Mouse (Mus musculus): Measurements from ENCODE around the gene Pomc. TPM values are rescaled to one million over a fixed set of nuclear protein-coding genes. Genes with fewer than 3 reads are reported as not detected.

Pomc gene
- polyA plus RNA-seq, 1 experiment from 2014 or later: 3.1 TPM

DNA sequence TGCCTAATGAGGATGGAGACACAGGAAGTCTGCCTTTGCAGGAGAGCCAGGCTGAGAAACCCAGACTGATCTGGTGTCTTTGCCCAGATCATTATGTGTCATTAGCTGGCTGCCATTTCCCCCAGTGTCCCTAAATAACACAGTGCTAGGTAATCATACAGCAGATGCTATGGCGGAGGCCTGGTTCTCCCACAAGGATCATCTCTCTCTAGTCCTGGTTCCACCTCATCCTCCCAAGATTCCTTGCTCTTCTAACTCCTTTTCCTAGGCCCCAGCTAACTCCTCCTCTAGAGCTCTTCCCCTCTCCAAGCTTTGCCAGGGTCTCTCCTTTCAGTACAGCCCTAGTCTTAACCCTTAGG lies 26.2 kb downstream of the Pomc start:
- no peak for ATAC-seq (ENCODE audit: borderline replicate concordance, extremely low read depth, low FRiP score, low TSS enrichment)
- H3K27me3 ChIP-seq: no peaks in the 10 kb centered on the region
- peak overlapping the region; percentile 95 for H3K4me2 ChIP-seq
- peak overlapping the region; percentile 49 for H3K4me3 ChIP-seq
- no peak overlapping the region for H3K9ac ChIP-seq
- H3K27ac ChIP-seq: peak overlapping the region; percentile 54; the same call in 1 of the 2 replicates
- H3K4me1 ChIP-seq: peaks cover 21% of the 10 kb centered on the region
- H3K36me3 ChIP-seq: no peaks in the 10 kb centered on the region
- H3K9me3 ChIP-seq: no peaks in the 10 kb centered on the region
- 53% methylated on average over 1 of the region's 1 CpGs for WGBS

DNA sequence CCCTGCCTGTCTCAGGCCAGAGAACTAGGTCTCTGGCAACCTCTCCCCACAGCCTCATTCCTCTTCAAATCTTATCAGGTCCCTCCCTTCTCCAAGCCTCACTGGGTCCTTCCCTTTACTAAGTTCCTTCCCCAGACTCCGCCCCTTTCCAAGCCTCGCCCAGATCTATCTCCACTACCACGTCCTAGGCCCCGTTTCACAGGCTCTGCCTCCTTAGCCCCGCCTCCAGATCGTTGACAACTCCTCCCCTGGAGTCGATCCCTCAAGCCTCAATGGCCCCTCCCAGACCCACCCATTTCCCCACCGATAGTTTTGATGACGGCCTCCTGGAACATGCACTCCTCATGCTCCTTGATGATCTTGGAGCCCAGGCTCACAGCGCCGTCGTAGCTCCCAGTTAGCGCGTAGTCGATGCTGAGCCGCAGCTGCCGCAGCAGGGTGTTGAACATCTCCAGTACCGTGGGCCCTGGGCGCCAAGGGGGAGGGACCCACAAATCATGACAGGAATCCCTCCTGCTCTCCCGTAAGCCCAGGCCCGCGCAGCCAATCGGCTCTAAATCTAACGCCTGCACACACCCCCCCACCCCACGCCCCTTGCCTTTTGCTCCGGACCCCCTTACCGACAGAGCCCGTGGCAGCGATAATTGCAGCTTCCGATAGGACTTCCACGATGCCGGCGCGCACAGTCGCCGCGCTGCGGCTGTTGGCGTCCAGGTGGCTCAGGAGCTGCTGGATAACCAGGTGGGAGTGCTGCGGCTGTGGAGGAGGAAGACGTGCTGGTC lies 26.8 kb downstream of the Pomc start:
- peak; percentile 97 for ATAC-seq (ENCODE audit: borderline replicate concordance, extremely low read depth, low FRiP score, low TSS enrichment)
- Histone ChIP-seq H3K36me3 (no peaks in the 10 kb centered on the region), H3K9me3 (no peaks in the 10 kb centered on the region), H3K27ac (peak overlapping the region; percentile 74), H3K27me3 (no peaks in the 10 kb centered on the region), H3K4me3 (peak overlapping the region; percentile 49), H3K9ac (peak overlapping the region; percentile 50), H3K4me2 (peak overlapping the region; percentile 95), H3K4me1 (peaks cover 21% of the 10 kb centered on the region)
- WGBS: under 1% methylated on average over 40 of the region's 41 CpGs

DNA sequence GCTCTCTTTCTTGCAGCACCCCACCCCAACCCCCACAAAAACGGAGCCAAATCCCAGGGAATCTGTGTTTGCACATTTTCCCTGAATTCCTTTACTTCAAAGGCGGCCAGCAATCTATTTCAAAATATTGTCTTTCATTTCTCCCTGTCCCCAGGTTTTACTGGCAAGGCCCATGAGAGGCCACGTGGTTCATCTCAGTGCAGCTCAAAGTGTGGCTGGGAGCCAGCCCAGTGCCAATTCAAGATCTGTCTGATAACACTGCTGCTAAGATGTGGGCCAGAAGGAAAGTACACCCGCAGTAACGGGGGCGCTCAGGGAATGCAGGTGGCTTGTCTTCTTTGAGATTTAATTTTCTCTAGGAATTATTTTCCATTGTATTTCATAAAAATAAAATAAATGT lies 27.5 kb downstream of the Pomc start:
- Histone ChIP-seq H3K4me3 (peak overlapping the region; percentile 49), H3K27ac (peak overlapping the region; percentile 74), H3K36me3 (no peaks in the 10 kb centered on the region), H3K4me2 (peak overlapping the region; percentile 95), H3K9ac (no peak overlapping the region), H3K27me3 (no peaks in the 10 kb centered on the region), H3K4me1 (peaks cover 21% of the 10 kb centered on the region), H3K9me3 (no peaks in the 10 kb centered on the region)
- 20% methylated on average over 6 of the region's 6 CpGs for WGBS
- no peak for ATAC-seq (ENCODE audit: borderline replicate concordance, extremely low read depth, low FRiP score, low TSS enrichment)

DNA sequence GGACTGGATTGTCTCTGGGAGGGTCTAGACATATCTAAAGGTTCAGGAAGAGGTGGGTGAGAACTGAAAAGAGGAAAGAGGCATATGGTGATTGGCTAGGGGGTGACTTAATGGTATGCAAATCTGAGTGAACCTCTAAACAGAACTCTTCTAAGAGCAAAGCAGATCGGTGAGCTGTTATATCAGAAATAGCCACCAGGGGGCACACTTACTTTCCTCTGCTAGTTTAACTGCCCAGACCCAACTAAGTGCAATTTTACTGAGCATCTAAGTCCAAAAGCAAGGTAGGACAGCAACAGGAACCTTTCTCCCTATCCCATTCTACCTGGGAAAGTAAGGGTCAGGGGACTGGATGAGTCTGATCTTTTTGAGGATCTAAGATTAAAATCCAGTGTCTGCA lies 29.0 kb downstream of the Pomc start:
- peaks cover 21% of the 10 kb centered on the region for H3K4me1 ChIP-seq
- H3K36me3 ChIP-seq: no peaks in the 10 kb centered on the region
- H3K27ac ChIP-seq: no peak overlapping the region
- H3K4me2 ChIP-seq: no peak overlapping the region
- no peak overlapping the region for H3K4me3 ChIP-seq
- no peak overlapping the region for H3K9ac ChIP-seq
- no peak for ATAC-seq (ENCODE audit: borderline replicate concordance, extremely low read depth, low FRiP score, low TSS enrichment)
- 4% methylated on average over 1 of the region's 1 CpGs for WGBS
- no peaks in the 10 kb centered on the region for H3K9me3 ChIP-seq
- H3K27me3 ChIP-seq: no peaks in the 10 kb centered on the region

DNA sequence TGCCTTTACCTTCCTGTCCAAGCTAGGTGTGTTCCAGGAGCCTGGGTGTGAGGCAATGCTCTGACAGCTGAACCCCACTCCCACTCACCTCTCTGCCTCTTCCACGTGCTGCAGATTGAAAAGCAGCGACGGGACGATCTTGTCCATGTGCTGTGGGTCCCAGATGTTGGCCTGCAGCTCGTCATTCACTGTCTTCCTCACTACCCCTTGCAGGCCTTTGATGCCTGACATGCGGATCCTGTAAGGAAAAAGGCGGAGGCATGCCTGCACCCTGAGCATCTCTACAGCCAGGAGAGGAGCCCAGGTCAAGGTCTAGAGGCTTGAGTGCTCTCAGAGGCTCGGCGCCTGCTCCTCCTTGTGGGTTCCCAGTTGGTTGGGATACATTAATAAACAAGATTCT lies 29.7 kb downstream of the Pomc start:
- no peaks in the 10 kb centered on the region for H3K9me3 ChIP-seq
- 60% methylated on average over 9 of the region's 9 CpGs for WGBS
- no peak for ATAC-seq (ENCODE audit: borderline replicate concordance, extremely low read depth, low FRiP score, low TSS enrichment)
- no peak overlapping the region for H3K4me3 ChIP-seq
- H3K4me1 ChIP-seq: peaks cover 21% of the 10 kb centered on the region
- no peak overlapping the region for H3K9ac ChIP-seq
- no peaks in the 10 kb centered on the region for H3K27me3 ChIP-seq
- H3K36me3 ChIP-seq: no peaks in the 10 kb centered on the region
- H3K27ac ChIP-seq: no peak overlapping the region
- H3K4me2 ChIP-seq: no peak overlapping the region

DNA sequence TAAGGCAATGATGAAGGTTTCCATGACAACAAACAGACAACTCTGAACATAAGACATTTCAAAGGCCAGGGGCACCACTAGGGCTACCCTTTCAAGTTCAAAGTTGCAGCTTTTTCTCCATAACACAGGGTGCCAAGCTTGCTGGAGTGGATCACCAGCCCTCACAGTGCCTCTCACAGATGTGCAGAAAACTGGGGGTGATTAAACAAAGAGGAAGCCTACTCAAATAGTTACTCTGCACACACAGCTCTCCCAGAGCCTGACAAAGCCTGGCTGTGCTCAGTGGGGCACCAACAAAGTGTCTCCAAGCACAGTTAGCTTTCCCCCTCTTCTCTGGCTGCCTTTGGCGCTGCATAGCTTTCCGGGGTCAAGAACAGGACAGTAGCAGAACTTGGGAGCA lies 35.2 kb downstream of the Pomc start:
- H3K27ac ChIP-seq: peak overlapping the region; percentile 50; the same call in 1 of the 2 replicates
- H3K4me2 ChIP-seq: no peak overlapping the region
- H3K36me3 ChIP-seq: no peaks in the 10 kb centered on the region
- no peak for ATAC-seq (ENCODE audit: borderline replicate concordance, extremely low read depth, low FRiP score, low TSS enrichment)
- H3K9me3 ChIP-seq: no peaks in the 10 kb centered on the region
- H3K27me3 ChIP-seq: no peaks in the 10 kb centered on the region
- no peak overlapping the region for H3K4me3 ChIP-seq
- no peak overlapping the region for H3K9ac ChIP-seq
- WGBS: 21% methylated on average over 2 of the region's 2 CpGs
- H3K4me1 ChIP-seq: peaks cover 5% of the 10 kb centered on the region

DNA sequence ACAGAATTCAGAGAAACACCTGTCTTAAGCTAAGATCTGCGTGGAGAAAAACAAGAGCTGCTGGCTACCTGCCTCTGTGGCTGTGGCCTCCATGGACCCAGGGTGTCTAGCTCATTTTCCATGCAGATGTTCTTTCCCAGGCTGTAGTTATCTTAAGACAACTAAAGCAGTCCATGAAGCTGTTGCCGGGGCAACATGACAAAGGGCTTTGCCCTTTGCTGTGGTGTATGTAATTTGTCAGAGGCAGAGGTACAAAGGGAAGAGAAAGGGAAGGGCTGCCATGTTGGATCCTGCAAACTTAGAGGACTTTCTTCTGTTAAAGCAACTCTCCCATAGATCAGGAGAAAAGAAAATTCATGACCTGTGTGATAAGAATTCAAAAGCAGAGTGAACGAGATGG lies 36.3 kb downstream of the Pomc start:
- Histone ChIP-seq H3K4me3 (no peak overlapping the region), H3K4me2 (no peak overlapping the region), H3K27ac (no peak overlapping the region), H3K27me3 (no peaks in the 10 kb centered on the region), H3K36me3 (no peaks in the 10 kb centered on the region), H3K9ac (no peak overlapping the region), H3K4me1 (peaks cover 5% of the 10 kb centered on the region), H3K9me3 (no peaks in the 10 kb centered on the region)
- WGBS: 72% methylated on average over 3 of the region's 3 CpGs
- no peak for ATAC-seq (ENCODE audit: borderline replicate concordance, extremely low read depth, low FRiP score, low TSS enrichment)

DNA sequence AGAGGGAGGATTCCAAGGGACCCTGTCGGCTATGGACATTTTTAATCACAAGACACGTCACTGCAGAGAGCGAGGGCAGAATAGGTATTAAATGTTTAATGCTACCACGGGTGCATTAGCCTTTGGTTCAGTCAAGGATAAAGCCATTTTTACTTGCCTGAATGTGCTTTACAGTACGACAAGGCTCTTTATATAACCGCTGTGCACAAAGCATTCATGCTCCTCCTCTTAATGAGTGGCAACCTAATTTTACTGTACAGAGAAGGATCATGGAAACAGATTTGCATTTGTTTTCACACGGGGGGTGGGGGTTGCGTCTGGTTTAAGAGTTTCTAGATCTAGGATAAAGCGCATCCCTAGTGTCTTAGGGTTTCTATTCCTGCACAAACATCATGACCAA lies 42.0 kb downstream of the Pomc start:
- no peak overlapping the region for H3K4me3 ChIP-seq
- WGBS: 83% methylated on average over 9 of the region's 9 CpGs
- ATAC-seq (ENCODE audit: borderline replicate concordance, extremely low read depth, low FRiP score, low TSS enrichment): no peak
- no peaks in the 10 kb centered on the region for H3K4me1 ChIP-seq
- no peak overlapping the region for H3K9ac ChIP-seq
- H3K27ac ChIP-seq: no peak overlapping the region
- H3K9me3 ChIP-seq: no peaks in the 10 kb centered on the region
- H3K27me3 ChIP-seq: no peaks in the 10 kb centered on the region
- H3K4me2 ChIP-seq: no peak overlapping the region
- no peaks in the 10 kb centered on the region for H3K36me3 ChIP-seq

DNA sequence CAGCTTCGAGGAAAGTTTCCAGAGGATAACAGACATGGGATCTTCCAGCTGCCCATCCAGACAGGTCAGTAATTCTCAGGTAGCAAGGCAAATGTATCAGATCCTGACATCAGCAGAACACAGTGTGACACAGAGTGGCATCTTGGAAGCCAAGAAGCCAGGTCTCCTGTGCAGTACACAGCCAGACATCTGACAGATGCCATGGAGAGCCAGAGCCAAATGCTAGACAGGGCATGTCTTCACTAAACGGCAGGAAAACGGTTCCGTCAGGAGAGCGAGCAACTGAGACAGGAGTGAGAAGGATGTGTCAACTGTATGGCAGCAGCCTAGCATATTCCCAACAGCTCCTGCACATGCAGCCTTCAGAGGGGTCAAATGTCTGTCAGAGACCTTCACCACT lies 45.7 kb downstream of the Pomc start:
- no peak overlapping the region for H3K9ac ChIP-seq
- H3K4me2 ChIP-seq: no peak overlapping the region
- H3K36me3 ChIP-seq: no peaks in the 10 kb centered on the region
- no peak overlapping the region for H3K27ac ChIP-seq
- H3K9me3 ChIP-seq: no peaks in the 10 kb centered on the region
- no peak overlapping the region for H3K4me3 ChIP-seq
- H3K4me1 ChIP-seq: 0 out of 2 replicates have a peak, but pooled peaks cover 4% of the 10 kb centered on the region
- no peak for ATAC-seq (ENCODE audit: borderline replicate concordance, extremely low read depth, low FRiP score, low TSS enrichment)
- H3K27me3 ChIP-seq: no peaks in the 10 kb centered on the region
- 89% methylated on average over 5 of the region's 5 CpGs for WGBS

DNA sequence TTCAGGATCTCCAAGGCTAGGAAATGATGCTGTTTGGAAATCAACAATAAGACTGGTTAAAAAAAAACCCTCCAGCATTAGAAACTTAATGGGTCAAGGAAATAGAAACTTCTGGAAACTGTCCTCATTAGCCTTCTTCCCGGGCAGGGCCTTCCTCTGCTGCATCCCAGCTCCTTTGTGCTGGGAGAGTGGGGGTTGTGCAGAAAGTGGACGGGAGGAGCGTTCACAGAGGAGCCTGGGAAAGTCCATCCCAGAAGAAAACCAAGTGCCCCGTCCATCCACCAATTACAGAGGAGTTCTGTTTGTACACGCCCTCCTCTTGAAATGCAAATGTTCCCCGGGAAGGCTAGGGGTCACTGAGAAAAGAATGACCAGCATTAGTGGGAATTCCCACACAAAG lies 49.9 kb downstream of the Pomc start:
- Histone ChIP-seq H3K9ac (no peak overlapping the region), H3K4me1 (peaks cover 33% of the 10 kb centered on the region), H3K9me3 (no peaks in the 10 kb centered on the region), H3K4me3 (no peak overlapping the region), H3K36me3 (no peaks in the 10 kb centered on the region), H3K27me3 (no peaks in the 10 kb centered on the region), H3K27ac (no peak overlapping the region), H3K4me2 (no peak overlapping the region)
- ATAC-seq (ENCODE audit: borderline replicate concordance, extremely low read depth, low FRiP score, low TSS enrichment): no peak
- WGBS: 30% methylated on average over 6 of the region's 6 CpGs

DNA sequence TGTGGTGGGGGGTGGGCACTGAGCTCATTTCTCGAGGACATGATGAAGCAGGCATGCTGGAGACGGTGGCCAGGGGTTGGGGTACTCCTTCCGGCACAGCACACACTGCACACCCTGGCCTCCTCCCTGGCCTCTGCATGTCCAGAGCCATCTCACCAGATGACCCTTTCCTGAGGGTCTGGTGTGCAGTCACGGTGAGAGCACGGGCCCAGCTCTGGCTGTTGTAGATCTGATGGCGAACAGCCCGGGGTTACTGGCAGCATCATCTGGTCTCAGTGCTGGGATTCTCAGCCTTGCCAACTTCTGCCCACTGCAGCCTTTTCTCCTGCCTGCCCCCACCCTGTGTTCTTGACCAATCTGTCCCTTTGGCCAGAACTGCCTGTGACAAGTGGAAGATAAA lies 51.3 kb downstream of the Pomc start:
- H3K9ac ChIP-seq: no peak overlapping the region
- ATAC-seq (ENCODE audit: borderline replicate concordance, extremely low read depth, low FRiP score, low TSS enrichment): no peak
- no peak overlapping the region for H3K4me2 ChIP-seq
- 80% methylated on average over 7 of the region's 7 CpGs for WGBS
- peak overlapping the region; percentile 81; the same call in 1 of the 2 replicates for H3K27ac ChIP-seq
- no peak overlapping the region for H3K4me3 ChIP-seq
- peaks cover 33% of the 10 kb centered on the region for H3K4me1 ChIP-seq
- no peaks in the 10 kb centered on the region for H3K27me3 ChIP-seq
- H3K36me3 ChIP-seq: no peaks in the 10 kb centered on the region
- H3K9me3 ChIP-seq: no peaks in the 10 kb centered on the region

DNA sequence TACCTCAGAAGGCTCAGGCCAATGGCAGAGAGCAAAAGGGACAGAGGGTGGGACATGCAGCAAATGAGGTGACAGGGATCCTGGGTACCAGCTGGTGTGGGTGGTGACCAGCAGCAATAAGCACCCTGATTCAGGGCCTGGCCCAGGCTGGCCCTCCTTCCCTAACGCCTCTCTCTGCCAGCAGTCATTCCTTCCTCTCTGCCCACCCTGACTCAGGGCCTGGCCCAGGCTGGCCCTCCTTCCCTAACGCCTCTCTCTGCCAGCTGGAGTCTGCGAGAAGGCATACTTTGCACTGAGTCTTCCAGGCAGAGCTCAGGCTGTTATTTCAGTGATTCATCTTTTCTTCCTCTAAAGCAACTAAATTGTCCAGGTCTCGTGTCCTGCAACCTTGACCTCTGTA lies 52.4 kb downstream of the Pomc start:
- no peaks in the 10 kb centered on the region for H3K27me3 ChIP-seq
- no peak overlapping the region for H3K4me2 ChIP-seq
- H3K4me3 ChIP-seq: no peak overlapping the region
- peak overlapping the region; percentile 81 for H3K27ac ChIP-seq
- H3K9ac ChIP-seq: no peak overlapping the region
- WGBS: 28% methylated on average over 4 of the region's 4 CpGs
- ATAC-seq (ENCODE audit: borderline replicate concordance, extremely low read depth, low FRiP score, low TSS enrichment): peak; percentile 81
- no peaks in the 10 kb centered on the region for H3K36me3 ChIP-seq
- peaks cover 33% of the 10 kb centered on the region for H3K4me1 ChIP-seq
- no peaks in the 10 kb centered on the region for H3K9me3 ChIP-seq

All from lung, embryonic 15.5 days (tissue).